Mouse (Mus musculus) olfactory bulb, adult 2 months (tissue): ENCODE data around the gene Aacs.

ENCODE experiments used
- CTCF ChIP-seq: fragments of 200-500 bp; IDR thresholded peaks from 2 replicates; pipeline ENCODE4 v1.5.1; 2012; ENCODE audit warnings: low read depth, mild to moderate bottlenecking, low read length, moderate library complexity; ENCODE audit not compliant: insufficient read depth
- POLR2A ChIP-seq: fragments of 200-500 bp; IDR thresholded peaks from 2 replicates; pipeline ENCODE4 v1.6.1; 2012; ENCODE audit warnings: mild to moderate bottlenecking, low read depth, low read length, moderate library complexity; ENCODE audit not compliant: insufficient read depth

DNA sequence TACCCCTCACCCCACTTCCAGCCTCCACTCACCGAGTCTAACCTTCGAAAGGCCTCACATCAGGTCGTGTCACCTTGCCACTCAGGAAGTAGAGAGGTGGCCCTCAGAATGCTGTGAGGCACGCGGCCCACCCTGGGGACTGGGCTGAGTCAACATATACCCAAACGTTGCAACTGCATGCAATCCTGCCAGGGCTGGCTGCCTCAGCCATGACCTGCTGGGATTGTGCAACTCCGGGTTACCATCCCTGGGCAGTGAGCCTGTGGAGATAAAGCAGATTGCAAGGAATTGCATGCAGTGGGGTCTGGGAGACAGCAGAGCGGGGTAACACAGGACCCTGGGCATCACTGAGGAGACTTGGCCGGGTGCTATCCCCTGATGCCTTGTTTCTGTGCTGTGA is 23.0 kb upstream of the Aacs start:
- TF ChIP-seq POLR2A, result no peak
- no peak for TF ChIP-seq CTCF
